Mouse (Mus musculus) kidney, embryonic 15.5 days (tissue): Measurements from ENCODE around the gene Slc22a15. TPM values are rescaled to one million over a fixed set of nuclear protein-coding genes. Genes with fewer than 3 reads are reported as not detected.
A peak's percentile ranks its signal among the peaks of the same experiment; 100 is the strongest.

ENCODE experiments used
- ATAC-seq: fragments of 200-750 bp; cut with Nextera tagmentation; replicated peaks from 2 replicates; pipeline ENCODE4 v1.8.0; 2017; ENCODE audit warnings: moderate TSS enrichment; ENCODE audit not compliant: low FRiP score
- H3K27ac ChIP-seq: fragments of 300-500 bp; sonication (generic); 2 replicates; pipeline ENCODE4 v1.5.1; 2015; ENCODE audit warnings: mild to moderate bottlenecking, inconsistent platforms
- H3K27me3 ChIP-seq: fragments of 300-500 bp; sonication (generic); 2 replicates; pipeline ENCODE4 v1.6.1; 2015; ENCODE audit warnings: inconsistent platforms
- H3K36me3 ChIP-seq: fragments of 300-500 bp; sonication (generic); 2 replicates; pipeline ENCODE4 v1.6.1; 2015; ENCODE audit warnings: inconsistent platforms
- H3K4me1 ChIP-seq: fragments of 300-500 bp; sonication (generic); 2 replicates; pipeline ENCODE4 v1.6.1; 2015; ENCODE audit warnings: inconsistent platforms
- H3K4me2 ChIP-seq: fragments of 300-500 bp; sonication (generic); 2 replicates; pipeline ENCODE4 v1.6.1; 2015; ENCODE audit warnings: moderate library complexity, mild to moderate bottlenecking, inconsistent platforms
- H3K4me3 ChIP-seq: fragments of 300-500 bp; sonication (generic); replicated peaks from 2 replicates; pipeline ENCODE4 v1.5.1; 2015; ENCODE audit warnings: mild to moderate bottlenecking, inconsistent platforms
- H3K9ac ChIP-seq: fragments of 300-500 bp; sonication (generic); 2 replicates; pipeline ENCODE4 v1.6.1; 2015; ENCODE audit warnings: mild to moderate bottlenecking, inconsistent platforms
- H3K9me3 ChIP-seq: fragments of 300-500 bp; sonication (generic); replicated peaks from 2 replicates; pipeline ENCODE4 v1.6.1; 2016; ENCODE audit warnings: inconsistent platforms
- WGBS: fragments of 180-500 bp; shearing (Covaris S2); methylation state at CpG from one replicate; pipeline ENCODE4 v1.1.7; 2015; ENCODE audit warnings: mixed read lengths; 5-methylcytosine and 5-hydroxymethylcytosine counted together
- polyA plus RNA-seq: library from polyadenylated mRNA; unstranded; fragments of >200 nt; fragmentation: Nextera tagmentation; extraction: Ambion mirVana; gene quantifications from 2 replicates; pipeline ENCODE4 v1.2.1, GENCODE M21; 2015

Gene Slc22a15
- polyA plus RNA-seq = 3.1 and 3.9 TPM in 2 replicates

DNA sequence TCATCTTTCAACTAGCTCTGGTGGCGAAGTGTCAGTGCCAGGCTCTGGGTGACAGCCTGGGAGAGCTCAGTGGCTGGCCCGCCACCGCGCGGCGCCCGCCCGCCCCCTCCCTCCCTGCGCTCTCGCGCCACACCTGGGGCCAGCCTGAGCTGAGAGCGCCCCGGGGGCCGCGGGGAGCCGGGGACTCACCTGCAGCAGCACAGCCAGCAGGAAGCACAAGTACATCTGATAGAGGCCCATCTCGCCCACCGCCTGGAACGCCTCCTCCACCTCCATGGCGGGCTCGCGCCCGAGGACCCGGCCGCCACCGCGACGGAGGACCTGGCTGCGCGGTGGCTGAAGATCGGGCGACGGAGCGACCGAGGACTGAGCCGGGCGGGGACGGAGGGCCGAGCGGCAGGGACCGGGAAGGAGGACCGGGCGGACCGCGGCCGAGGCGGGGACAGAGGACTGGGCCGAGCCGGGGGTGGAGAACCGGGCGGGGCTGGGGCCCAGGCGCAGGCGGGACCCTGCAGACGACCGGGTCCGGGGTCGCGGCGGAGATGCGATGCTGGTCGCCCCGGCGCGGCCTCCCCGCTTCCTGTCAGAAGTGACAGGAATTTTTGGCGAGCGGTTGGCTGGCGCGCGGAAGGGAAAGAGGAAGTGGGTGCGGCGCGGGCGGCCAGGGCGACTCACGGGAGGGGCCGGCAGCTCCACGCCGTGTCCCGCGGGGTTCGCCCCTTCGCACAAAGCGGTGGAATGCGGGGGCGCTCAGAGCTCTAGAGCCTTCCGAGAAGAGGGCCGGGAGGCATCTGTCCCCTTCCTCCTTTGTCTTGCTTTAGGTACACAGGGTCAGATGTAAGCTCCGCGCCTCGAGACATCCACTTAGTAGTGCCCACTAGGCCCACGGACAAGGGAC, at the start of gene Slc22a15:
TSS of gene Slc22a15 (minus strand) at position 611 of the 898 bp plus-strand sequence.
- H3K9ac ChIP-seq = peak within 1 kb of the TSS; percentile 85
- H3K9me3 ChIP-seq = no peaks in the 10 kb centered on the region
- 0 out of 2 replicates have a peak, but pooled peaks cover 3% of the 10 kb centered on the region for H3K36me3 ChIP-seq
- H3K4me1 ChIP-seq = peaks cover 30% of the 10 kb centered on the region
- 0% methylated on average over 88 of the region's 92 CpGs for WGBS
- H3K27me3 ChIP-seq = no peaks in the 10 kb centered on the region
- H3K4me2 ChIP-seq = peak within 1 kb of the TSS; percentile 87
- peak; percentile 90 for ATAC-seq
- peak within 1 kb of the TSS; percentile 87 for H3K27ac ChIP-seq
- peak within 1 kb of the TSS; percentile 71 for H3K4me3 ChIP-seq

DNA sequence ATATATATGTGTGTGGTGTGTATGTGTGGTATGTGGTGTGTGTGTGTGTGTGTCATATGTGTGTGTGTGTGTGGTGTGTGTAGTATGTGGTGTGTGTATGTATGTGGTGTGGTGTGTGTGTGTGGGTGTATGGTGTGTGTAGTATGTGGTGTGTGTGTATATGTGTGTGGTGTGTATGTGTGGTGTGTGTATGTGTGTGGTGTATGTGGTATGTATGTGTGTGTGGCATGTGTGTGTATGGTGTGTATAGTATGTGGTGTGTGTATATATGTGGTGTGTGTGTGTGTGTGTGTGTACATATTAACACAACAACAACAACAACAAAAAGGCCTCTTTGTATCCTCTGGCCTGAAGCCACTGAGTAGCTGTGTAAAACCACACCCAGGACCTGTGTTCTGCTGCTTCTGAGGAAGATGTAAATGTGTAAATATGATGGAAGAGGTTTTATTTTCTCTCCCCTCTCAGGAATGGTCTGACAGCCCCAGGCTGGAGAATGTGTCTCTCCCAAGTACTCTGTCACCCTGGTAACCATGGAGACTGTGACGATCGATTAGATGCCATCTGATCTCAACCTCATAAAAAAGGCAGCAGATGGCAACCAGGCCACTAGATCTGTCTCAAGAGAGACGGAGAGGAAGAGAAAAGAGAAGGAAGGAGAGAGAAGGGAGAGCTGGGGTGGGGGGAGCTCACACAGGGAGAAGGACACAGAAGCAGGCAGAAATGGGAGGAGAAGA, 42.7 kb upstream of the Slc22a15 start:
- ATAC-seq = no peak
- Histone ChIP-seq H3K4me1 (no peaks in the 10 kb centered on the region), H3K9me3 (no peaks in the 10 kb centered on the region), H3K36me3 (no peaks in the 10 kb centered on the region), H3K27me3 (peaks cover 6% of the 10 kb centered on the region; the same call in 1 of the 2 replicates), H3K4me3 (no peak overlapping the region), H3K4me2 (no peak overlapping the region), H3K9ac (no peak overlapping the region), H3K27ac (no peak overlapping the region)
- WGBS = 9% methylated on average over 3 of the region's 3 CpGs

DNA sequence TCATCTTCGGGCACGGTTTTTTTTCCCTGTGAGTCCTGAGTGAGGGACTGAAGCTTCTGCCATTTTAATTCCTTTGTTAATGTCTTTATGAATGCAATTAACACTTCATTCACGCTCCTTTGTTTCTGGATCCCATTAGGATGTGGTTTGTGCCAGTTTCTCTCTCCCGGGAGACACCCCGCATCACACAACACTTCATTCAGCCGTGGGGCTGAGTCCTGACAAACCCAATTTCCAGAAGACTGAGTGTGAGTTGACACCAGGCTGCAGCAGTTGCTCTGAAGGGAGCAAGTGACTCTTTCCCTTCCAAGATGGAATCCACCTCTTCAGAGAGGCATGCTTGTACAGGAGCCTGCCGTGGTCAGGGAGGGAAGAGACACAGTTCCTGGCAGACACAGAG, 40.1 kb upstream of the Slc22a15 start:
- Histone ChIP-seq H3K36me3 (no peaks in the 10 kb centered on the region), H3K4me1 (no peaks in the 10 kb centered on the region), H3K27ac (no peak overlapping the region), H3K9me3 (no peaks in the 10 kb centered on the region), H3K4me2 (no peak overlapping the region), H3K9ac (no peak overlapping the region), H3K27me3 (peaks cover 6% of the 10 kb centered on the region; the same call in 1 of the 2 replicates), H3K4me3 (no peak overlapping the region)
- no peak for ATAC-seq
- 68% methylated on average over 7 of the region's 7 CpGs for WGBS

DNA sequence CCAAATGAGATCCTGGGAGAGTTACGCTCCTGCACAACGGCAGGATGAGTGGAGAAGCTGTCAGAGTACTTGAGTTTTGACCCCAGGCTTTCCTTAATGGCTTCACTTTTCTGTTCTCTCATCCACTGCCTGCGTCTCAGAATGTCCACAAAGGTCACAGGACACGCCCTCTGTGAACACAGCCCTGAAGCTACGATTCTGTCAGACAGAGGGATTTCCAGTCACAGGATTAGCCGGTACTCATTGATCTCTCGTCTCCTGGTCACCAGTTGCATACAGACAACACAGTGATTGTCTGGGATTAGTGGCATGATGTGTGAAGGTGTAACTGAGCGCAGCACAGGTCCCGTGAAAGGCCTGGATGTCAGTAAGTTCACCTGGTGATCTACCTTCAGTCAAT, 39.2 kb upstream of the Slc22a15 start:
- peaks cover 6% of the 10 kb centered on the region; the same call in 1 of the 2 replicates for H3K27me3 ChIP-seq
- H3K4me3 ChIP-seq = no peak overlapping the region
- no peak overlapping the region for H3K9ac ChIP-seq
- WGBS = 38% methylated on average over 9 of the region's 9 CpGs
- no peaks in the 10 kb centered on the region for H3K9me3 ChIP-seq
- H3K4me1 ChIP-seq = no peaks in the 10 kb centered on the region
- H3K27ac ChIP-seq = no peak overlapping the region
- no peak overlapping the region for H3K4me2 ChIP-seq
- no peaks in the 10 kb centered on the region for H3K36me3 ChIP-seq
- no peak for ATAC-seq

DNA sequence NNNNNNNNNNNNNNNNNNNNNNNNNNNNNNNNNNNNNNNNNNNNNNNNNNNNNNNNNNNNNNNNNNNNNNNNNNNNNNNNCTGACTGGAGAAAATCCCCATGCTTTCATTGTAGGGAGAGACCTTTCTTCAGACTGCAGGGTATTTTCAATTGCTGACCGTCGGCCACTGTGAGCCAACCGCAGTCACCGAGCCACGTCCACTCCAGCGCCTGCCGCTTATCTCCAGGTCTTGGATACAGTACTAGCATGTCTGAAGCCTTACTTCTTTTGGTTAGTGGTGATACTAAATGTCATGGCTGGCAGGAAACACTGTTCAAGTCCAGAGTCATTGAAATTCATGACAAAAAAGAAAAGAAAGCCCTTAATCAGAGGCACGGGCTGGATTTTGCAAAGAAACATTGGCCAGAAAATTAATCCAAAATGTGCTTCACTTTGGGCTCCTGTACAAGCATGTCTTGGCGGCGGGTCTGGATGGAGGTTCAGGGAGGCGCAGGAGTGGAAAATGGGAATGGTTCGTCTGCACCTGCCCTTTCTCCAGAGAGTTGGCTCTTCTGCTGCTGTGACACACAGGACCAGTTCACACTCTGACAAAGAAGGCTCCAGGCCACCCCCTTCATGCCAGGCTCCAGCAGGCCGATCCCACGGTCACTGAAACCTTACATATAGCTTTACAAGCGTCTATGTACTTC, 37.0 kb upstream of the Slc22a15 start:
- H3K36me3 ChIP-seq = no peaks in the 10 kb centered on the region
- no peak overlapping the region for H3K9ac ChIP-seq
- H3K9me3 ChIP-seq = no peaks in the 10 kb centered on the region
- H3K27me3 ChIP-seq = peaks cover 6% of the 10 kb centered on the region; the same call in 1 of the 2 replicates
- H3K4me1 ChIP-seq = no peaks in the 10 kb centered on the region
- no peak overlapping the region for H3K4me2 ChIP-seq
- H3K4me3 ChIP-seq = no peak overlapping the region
- 91% methylated on average over 15 of the region's 15 CpGs for WGBS
- no peak overlapping the region for H3K27ac ChIP-seq
- no peak for ATAC-seq

DNA sequence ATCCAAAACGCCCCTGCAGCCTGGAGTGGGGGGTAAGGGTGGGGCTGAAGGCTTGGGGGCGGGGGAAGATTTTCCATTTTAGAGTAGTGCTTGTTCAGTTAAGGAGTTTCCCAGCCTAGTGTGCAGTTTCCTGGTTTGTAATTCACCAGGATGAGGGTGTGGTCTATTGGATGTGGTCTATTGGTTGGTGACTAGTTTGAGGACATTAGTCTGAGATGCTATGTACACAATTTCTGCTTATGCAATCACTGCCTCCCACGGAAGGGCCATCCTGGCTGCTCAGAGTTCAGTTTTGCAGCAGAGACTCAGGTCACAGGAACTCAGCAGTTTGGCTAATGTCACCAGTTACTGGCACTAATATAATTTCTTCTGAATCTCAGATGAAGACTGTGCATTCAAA, 33.8 kb upstream of the Slc22a15 start:
- Histone ChIP-seq H3K4me1 (no peaks in the 10 kb centered on the region), H3K9me3 (no peaks in the 10 kb centered on the region), H3K9ac (no peak overlapping the region), H3K36me3 (no peaks in the 10 kb centered on the region), H3K27ac (no peak overlapping the region), H3K4me3 (no peak overlapping the region), H3K27me3 (no peaks in the 10 kb centered on the region), H3K4me2 (no peak overlapping the region)
- WGBS = 67% methylated on average over 3 of the region's 3 CpGs
- ATAC-seq = no peak

DNA sequence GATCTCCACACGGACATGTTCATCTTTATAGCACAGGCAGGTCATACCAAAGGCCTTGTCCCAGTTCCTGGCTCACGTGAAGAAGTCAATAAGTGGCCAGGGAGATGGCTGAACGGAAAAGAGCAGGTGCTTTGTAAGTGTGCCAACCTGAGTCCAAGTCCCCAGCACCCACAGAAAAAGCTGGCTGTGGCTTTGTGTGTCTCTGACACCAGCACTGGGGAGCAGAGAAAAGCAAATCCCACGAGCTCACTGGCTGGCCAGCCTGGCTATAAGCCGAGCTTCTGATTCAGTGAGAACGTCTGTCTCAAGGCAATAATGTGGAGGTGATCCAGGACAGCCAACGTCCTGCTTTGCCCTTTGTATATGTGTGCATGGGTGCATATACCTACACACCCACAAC, 29.3 kb upstream of the Slc22a15 start:
- no peaks in the 10 kb centered on the region for H3K36me3 ChIP-seq
- H3K9ac ChIP-seq = no peak overlapping the region
- H3K4me2 ChIP-seq = no peak overlapping the region
- H3K27ac ChIP-seq = no peak overlapping the region
- H3K27me3 ChIP-seq = no peaks in the 10 kb centered on the region
- H3K4me1 ChIP-seq = no peaks in the 10 kb centered on the region
- 75% methylated on average over 7 of the region's 7 CpGs for WGBS
- H3K9me3 ChIP-seq = no peaks in the 10 kb centered on the region
- no peak overlapping the region for H3K4me3 ChIP-seq
- no peak for ATAC-seq

DNA sequence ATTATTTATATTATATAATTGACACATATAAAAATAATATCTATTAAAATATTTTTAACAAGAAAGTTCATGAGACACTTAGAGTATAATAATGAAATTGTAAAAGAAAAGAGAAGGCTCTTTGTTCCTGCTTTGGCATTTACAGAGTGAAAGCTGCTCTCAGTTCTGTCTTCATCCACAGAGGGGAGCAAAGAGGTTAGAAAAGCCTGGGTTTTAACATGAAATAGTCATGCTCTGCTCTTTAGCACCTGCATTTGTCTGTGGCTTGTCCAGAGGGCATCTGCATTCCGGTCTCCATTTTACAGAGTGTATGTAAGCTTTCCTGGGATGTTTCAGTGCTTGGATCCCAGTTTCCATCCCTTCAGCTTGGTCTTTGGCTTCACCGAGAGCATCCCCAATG, 28.3 kb upstream of the Slc22a15 start:
- H3K9ac ChIP-seq = no peak overlapping the region
- ATAC-seq = no peak
- no peak overlapping the region for H3K4me2 ChIP-seq
- no peaks in the 10 kb centered on the region for H3K27me3 ChIP-seq
- WGBS = 94% methylated on average over 2 of the region's 2 CpGs
- H3K36me3 ChIP-seq = no peaks in the 10 kb centered on the region
- no peak overlapping the region for H3K4me3 ChIP-seq
- H3K27ac ChIP-seq = no peak overlapping the region
- no peaks in the 10 kb centered on the region for H3K9me3 ChIP-seq
- no peaks in the 10 kb centered on the region for H3K4me1 ChIP-seq

DNA sequence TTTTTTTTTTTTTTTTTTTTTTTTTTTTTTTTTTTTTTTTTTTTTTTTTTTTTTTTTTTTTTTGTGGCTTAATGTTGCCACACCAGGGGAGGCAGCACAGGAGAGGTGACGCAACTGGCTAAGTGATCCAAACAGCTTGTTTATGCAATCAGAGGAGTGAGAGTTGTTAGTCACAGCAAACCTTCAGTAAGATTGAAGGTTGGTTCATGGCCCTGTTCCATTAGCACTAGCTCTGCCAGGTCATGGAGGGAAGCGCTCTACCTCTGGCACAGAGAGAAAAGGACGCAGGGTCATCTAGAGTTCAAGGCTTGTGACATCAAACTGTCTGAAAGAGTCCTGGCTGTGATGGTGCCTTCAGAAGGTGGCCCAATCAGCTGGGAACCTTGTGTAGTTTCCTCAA, 24.3 kb upstream of the Slc22a15 start:
- H3K27ac ChIP-seq = no peak overlapping the region
- no peaks in the 10 kb centered on the region for H3K9me3 ChIP-seq
- H3K36me3 ChIP-seq = no peaks in the 10 kb centered on the region
- H3K4me2 ChIP-seq = no peak overlapping the region
- no peaks in the 10 kb centered on the region for H3K4me1 ChIP-seq
- no peaks in the 10 kb centered on the region for H3K27me3 ChIP-seq
- WGBS = 51% methylated on average over 3 of the region's 3 CpGs
- no peak overlapping the region for H3K9ac ChIP-seq
- H3K4me3 ChIP-seq = no peak overlapping the region
- no peak for ATAC-seq

DNA sequence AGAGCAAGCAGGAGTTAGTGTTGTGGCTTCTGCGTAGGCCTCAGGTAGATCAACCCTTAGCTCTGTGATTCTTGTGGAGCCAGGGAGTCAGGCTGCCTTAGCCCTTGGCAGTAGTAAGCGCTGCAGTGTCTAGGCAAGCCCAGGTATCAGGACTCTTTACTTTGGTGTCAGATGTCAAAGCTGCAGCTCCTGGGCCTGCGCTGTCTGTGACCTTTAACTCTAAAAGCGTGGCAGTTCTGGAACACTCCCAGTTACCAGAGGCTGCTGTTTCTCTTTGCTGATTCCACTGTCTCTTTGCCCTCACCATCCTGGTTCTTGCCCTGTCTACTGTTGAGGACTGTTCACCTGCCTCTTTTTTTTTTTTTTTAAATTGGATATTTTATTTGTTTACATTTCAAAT, 23.0 kb upstream of the Slc22a15 start:
- no peak overlapping the region for H3K27ac ChIP-seq
- ATAC-seq = no peak
- no peak overlapping the region for H3K4me2 ChIP-seq
- no peak overlapping the region for H3K4me3 ChIP-seq
- no peaks in the 10 kb centered on the region for H3K27me3 ChIP-seq
- WGBS = 54% methylated on average over 4 of the region's 4 CpGs
- no peaks in the 10 kb centered on the region for H3K36me3 ChIP-seq
- no peak overlapping the region for H3K9ac ChIP-seq
- H3K9me3 ChIP-seq = no peaks in the 10 kb centered on the region
- H3K4me1 ChIP-seq = no peaks in the 10 kb centered on the region

DNA sequence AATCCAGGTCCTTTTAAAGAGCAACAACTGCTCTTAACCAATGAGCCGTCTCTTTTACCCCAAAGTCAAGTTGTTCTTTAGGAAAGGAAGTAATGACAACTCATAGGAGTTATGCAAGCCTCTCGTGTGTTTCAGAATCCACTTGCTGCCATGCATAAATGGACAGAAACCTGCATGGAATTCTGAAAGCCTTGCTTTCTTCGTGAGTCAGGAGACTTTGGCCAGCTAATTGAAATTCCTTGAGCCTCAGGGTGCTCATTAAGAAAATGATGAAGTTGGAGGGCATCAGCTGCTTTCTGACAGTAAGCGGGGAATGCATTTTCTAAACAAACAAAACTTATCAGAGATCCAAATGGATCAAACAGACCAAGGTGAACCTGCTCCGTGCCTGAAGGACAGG, 21.0 kb upstream of the Slc22a15 start:
- no peak for ATAC-seq
- WGBS = 74% methylated on average over 5 of the region's 5 CpGs
- no peak overlapping the region for H3K4me2 ChIP-seq

DNA sequence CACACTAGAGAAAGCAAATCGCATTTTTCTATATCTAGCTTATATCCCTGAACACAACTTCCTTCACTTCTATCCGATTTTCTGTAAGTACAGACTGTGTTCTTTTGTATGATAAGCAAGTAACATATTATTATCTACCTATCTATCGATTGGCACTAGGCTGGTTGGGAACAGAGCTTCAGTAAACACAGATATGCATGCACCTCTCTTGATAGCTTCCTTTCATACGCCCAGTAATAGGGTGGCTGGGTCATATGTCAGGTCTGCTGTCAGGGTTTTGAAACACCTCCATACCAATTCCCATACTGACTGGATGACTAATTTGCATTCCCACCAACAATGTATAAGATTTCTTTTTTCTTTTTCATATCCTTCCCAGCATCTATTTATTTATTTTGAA, 16.2 kb upstream of the Slc22a15 start:
- Histone ChIP-seq H3K27ac (no peak overlapping the region), H3K36me3 (no peaks in the 10 kb centered on the region), H3K9me3 (no peaks in the 10 kb centered on the region), H3K4me3 (no peak overlapping the region), H3K27me3 (no peaks in the 10 kb centered on the region), H3K9ac (no peak overlapping the region), H3K4me2 (no peak overlapping the region), H3K4me1 (no peaks in the 10 kb centered on the region)
- WGBS = 80% methylated on average over 4 of the region's 4 CpGs
- no peak for ATAC-seq

More for the DNA sequence above, 21.0 kb upstream of the Slc22a15 start:
- Histone ChIP-seq H3K9ac (no peak overlapping the region), H3K27ac (no peak overlapping the region), H3K4me1 (no peaks in the 10 kb centered on the region), H3K4me3 (no peak overlapping the region), H3K9me3 (no peaks in the 10 kb centered on the region), H3K27me3 (no peaks in the 10 kb centered on the region), H3K36me3 (no peaks in the 10 kb centered on the region)
